In genomic region chr17:26726674-26727073, GRCm38 (mm10) we compare ENCODE assay signal across 18 mouse cellular contexts.
"Had no signal": no experiment of that assay in that cellular context is flagged by ENCODE, and none has a peak within 500 bp of the region (broad histone marks: within the 10 kb centered on the region; RNA-seq: fewer than 3 reads in every experiment).

No protein-coding gene starts in this region.

- H3K4me2 ChIP-seq: liver, embryonic 13.5 days; midbrain, embryonic 11.5 days; neural tube, embryonic 12.5 days; neural tube, embryonic 15.5 days; stomach, embryonic 15.5 days had no signal

- H3K9ac ChIP-seq: liver, embryonic 13.5 days; neural tube, embryonic 12.5 days; neural tube, embryonic 15.5 days; stomach, embryonic 15.5 days had no signal

- H3K4me1 ChIP-seq: neural tube, embryonic 12.5 days; neural tube, embryonic 15.5 days had no signal

- H3K9me3 ChIP-seq: liver, embryonic 13.5 days; neural tube, embryonic 12.5 days; neural tube, embryonic 15.5 days; stomach, embryonic 15.5 days had no signal

- DNase-seq: kidney, adult 11 months; kidney, adult 8-10 months; kidney, postnatal 36 days; layer of hippocampus, postnatal 36 days; liver, embryonic 13.5 days; lung, adult 2 months; midbrain, embryonic 14.5 days; retina, postnatal 1 day; right cerebral cortex, postnatal 25 days; spleen, adult 18-20 months; thymus, adult 18-20 months; thymus, postnatal 36 days had no signal

- H3K27ac ChIP-seq: kidney, postnatal 0 days; left cerebral cortex, adult 2 months; liver, embryonic 13.5 days; neural tube, embryonic 12.5 days; neural tube, embryonic 15.5 days; stomach, embryonic 15.5 days had no signal

- H3K27me3 ChIP-seq: liver, embryonic 13.5 days; neural tube, embryonic 12.5 days; neural tube, embryonic 15.5 days; stomach, embryonic 15.5 days had no signal

- H3K4me3 ChIP-seq: left cerebral cortex, adult 2 months; liver, embryonic 13.5 days; neural tube, embryonic 12.5 days; neural tube, embryonic 15.5 days; stomach, embryonic 15.5 days had no signal

- H3K36me3 ChIP-seq: liver, embryonic 13.5 days; neural tube, embryonic 12.5 days; neural tube, embryonic 15.5 days; stomach, embryonic 15.5 days had no signal
